Mouse (Mus musculus) thymus, adult 2 months (tissue): Measurements from ENCODE around the gene Gh. TPM values are rescaled to one million over a fixed set of nuclear protein-coding genes. Genes with fewer than 3 reads are reported as not detected.

Experiments used
- DNase-seq: peaks from one replicate; pipeline ENCODE4 v3.0.0; 2021
- H3K27ac ChIP-seq: fragments of 200-500 bp; 2 replicates; pipeline ENCODE4 v1.5.1; 2012; ENCODE audit warnings: low read length, control low read depth; ENCODE audit not compliant: control insufficient read depth, insufficient read depth
- H3K27me3 ChIP-seq: fragments of 200-500 bp; 2 replicates; pipeline ENCODE4 v1.6.1; 2012; ENCODE audit warnings: mild to moderate bottlenecking, low read length, moderate library complexity, mixed read lengths; ENCODE audit not compliant: control insufficient read depth, insufficient read depth
- H3K36me3 ChIP-seq: fragments of 200-500 bp; 2 replicates; pipeline ENCODE4 v1.6.1; 2012; ENCODE audit warnings: mild to moderate bottlenecking, low read length, moderate library complexity; ENCODE audit not compliant: control insufficient read depth, insufficient read depth
- H3K4me1 ChIP-seq: fragments of 200-500 bp; replicated peaks from 2 replicates; pipeline ENCODE4 v1.6.1; 2012; ENCODE audit warnings: low read length; ENCODE audit not compliant: control insufficient read depth, insufficient read depth
- H3K4me3 ChIP-seq: fragments of 200-500 bp; 2 replicates; pipeline ENCODE4 v1.5.1; 2012; ENCODE audit warnings: mild to moderate bottlenecking, low read length, control low read depth, moderate library complexity; ENCODE audit not compliant: control insufficient read depth, insufficient read depth
- CTCF ChIP-seq: fragments of 200-500 bp; IDR thresholded peaks from 2 replicates; pipeline ENCODE4 v1.5.1; 2012; ENCODE audit warnings: mild to moderate bottlenecking, control low read depth, low read length, moderate library complexity, borderline replicate concordance; ENCODE audit not compliant: control insufficient read depth, poor library complexity, insufficient read depth; ENCODE audit errors: extremely low read depth
- POLR2A ChIP-seq: fragments of 200-500 bp; IDR thresholded peaks from 2 replicates; pipeline ENCODE4 v1.6.1; 2012; ENCODE audit warnings: mild to moderate bottlenecking, low read length, control low read depth, moderate library complexity; ENCODE audit not compliant: control insufficient read depth, poor library complexity, insufficient read depth; ENCODE audit errors: extremely low read depth
- WGBS: fragments of 180-500 bp; shearing (Covaris S2); methylation state at CpG from one replicate; pipeline ENCODE4 v1.1.7; 2018; 5-methylcytosine and 5-hydroxymethylcytosine counted together
- polyA plus RNA-seq: library from polyadenylated mRNA; depleted of rRNA; stranded (reverse); fragments of >200 nt; gene quantifications from 2 replicates; pipeline ENCODE4 v1.2.3, GENCODE M21; 2012

Gh gene
- polyA plus RNA-seq, 1 experiment = 1.7 TPM

- Histone ChIP-seq H3K4me3 (peak within 1 kb of the TSS; percentile 62), H3K27ac (peak within 1 kb of the TSS; percentile 27; the same call in 1 of the 2 replicates), H3K27me3 (no peaks in the 10 kb centered on the region), H3K36me3 (no peaks in the 10 kb centered on the region), H3K4me1 (peaks cover 49% of the 10 kb centered on the region)
- TF ChIP-seq POLR2A = no peak
- TF ChIP-seq CTCF = no peak
- 18% methylated on average over 9 of the region's 9 CpGs for WGBS
- no peak for DNase-seq
Measured at GRCm38 (mm10) chr11:106314333-106314812, 12.7 kb upstream of the Gh start, which contains the start of gene Cd79b. Gene Cd79b (minus strand): TSS chr11:106314762.

GRCm38 (mm10) chr11:106313533-106313932 lies 11.9 kb upstream of the Gh start:
- Histone ChIP-seq H3K36me3 (no peaks in the 10 kb centered on the region), H3K27me3 (no peaks in the 10 kb centered on the region), H3K27ac (no peak overlapping the region; the same call in 1 of the 2 replicates), H3K4me3 (peak overlapping the region; percentile 62), H3K4me1 (peaks cover 41% of the 10 kb centered on the region)
- TF ChIP-seq CTCF = no peak
- no peak for TF ChIP-seq POLR2A
- DNase-seq = no peak
- 30% methylated on average over 5 of the region's 5 CpGs for WGBS

GRCm38 (mm10) chr11:106310123-106310522 lies 8.5 kb upstream of the Gh start:
- H3K4me1 ChIP-seq = peaks cover 37% of the 10 kb centered on the region
- no peak for DNase-seq
- H3K36me3 ChIP-seq = no peaks in the 10 kb centered on the region
- no peak for TF ChIP-seq CTCF
- no peak for TF ChIP-seq POLR2A
- no peak overlapping the region for H3K4me3 ChIP-seq
- no peak overlapping the region for H3K27ac ChIP-seq
- WGBS = 89% methylated on average over 5 of the region's 5 CpGs
- H3K27me3 ChIP-seq = no peaks in the 10 kb centered on the region

- DNase-seq = no peak
- H3K4me3 ChIP-seq = no peak overlapping the region
- no peaks in the 10 kb centered on the region for H3K36me3 ChIP-seq
- H3K27ac ChIP-seq = peak overlapping the region; percentile 30; the same call in 1 of the 2 replicates
- H3K27me3 ChIP-seq = no peaks in the 10 kb centered on the region
- peaks cover 21% of the 10 kb centered on the region for H3K4me1 ChIP-seq
- TF ChIP-seq POLR2A (no peak), CTCF (no peak)
- WGBS = 80% methylated on average over 11 of the region's 11 CpGs
Measured at GRCm38 (mm10) chr11:106308162-106308561, 6.5 kb upstream of the Gh start.

- H3K36me3 ChIP-seq = no peaks in the 10 kb centered on the region
- 86% methylated on average over 5 of the region's 5 CpGs for WGBS
- H3K27me3 ChIP-seq = no peaks in the 10 kb centered on the region
- no peak overlapping the region for H3K4me3 ChIP-seq
- TF ChIP-seq POLR2A = no peak
- TF ChIP-seq CTCF = no peak
- peaks cover 18% of the 10 kb centered on the region for H3K4me1 ChIP-seq
- DNase-seq = no peak
- H3K27ac ChIP-seq = no peak overlapping the region
Measured at GRCm38 (mm10) chr11:106307432-106307831, 5.8 kb upstream of the Gh start.

- H3K27me3 ChIP-seq = no peaks in the 10 kb centered on the region
- H3K4me1 ChIP-seq = peaks cover 18% of the 10 kb centered on the region
- H3K36me3 ChIP-seq = no peaks in the 10 kb centered on the region
- no peak overlapping the region for H3K4me3 ChIP-seq
- DNase-seq = no peak
- no peak overlapping the region for H3K27ac ChIP-seq
- TF ChIP-seq CTCF (no peak), POLR2A (no peak)
- 89% methylated on average over 9 of the region's 9 CpGs for WGBS
Measured at GRCm38 (mm10) chr11:106306758-106307157, 5.1 kb upstream of the Gh start.

GRCm38 (mm10) chr11:106306065-106306385 lies 4.4 kb upstream of the Gh start:
- no peak overlapping the region for H3K4me3 ChIP-seq
- H3K27me3 ChIP-seq = no peaks in the 10 kb centered on the region
- DNase-seq = no peak
- no peaks in the 10 kb centered on the region for H3K36me3 ChIP-seq
- H3K4me1 ChIP-seq = peaks cover 18% of the 10 kb centered on the region
- H3K27ac ChIP-seq = no peak overlapping the region
- TF ChIP-seq CTCF = no peak
- no peak for TF ChIP-seq POLR2A
- 93% methylated on average over 3 of the region's 3 CpGs for WGBS
